Mouse (Mus musculus): ENCODE measurements around the gene Olfr1532-ps1. TPM values are rescaled to one million over a fixed set of nuclear protein-coding genes. Genes with fewer than 3 reads are reported as not detected.
"Not testable (repeated sequence)": the region's sequence is repeated elsewhere in the genome, so short reads cannot be mapped to it uniquely, and the experiment has no call there.

Gene Olfr1532-ps1
- not detected for polyA plus RNA-seq (2017; shearing (Covaris generic))

GRCm38 (mm10) chr7:106907676-106908075, at the start of gene Olfr1532-ps1:
TSS of gene Olfr1532-ps1 (plus strand) at chr7:106908001.
- ATAC-seq = no peak

- ATAC-seq = no peak
Observed at GRCm38 (mm10) chr7:106862885-106863284, 44.9 kb upstream of the Olfr1532-ps1 start, which contains the start of gene Olfr704. TSS of gene Olfr704 (plus strand) at chr7:106863185.

GRCm38 (mm10) chr7:106876791-106877190, 31.0 kb upstream of the Olfr1532-ps1 start, which contains the start of gene Olfr705:
TSS of gene Olfr705 (minus strand) at chr7:106876891.
- no peak for ATAC-seq

GRCm38 (mm10) chr7:106888062-106888461, 19.7 kb upstream of the Olfr1532-ps1 start, which contains the start of gene Olfr706:
TSS of gene Olfr706 (minus strand) at chr7:106888162.
- no peak for ATAC-seq

- not testable (repeated sequence) for ATAC-seq
Observed at GRCm38 (mm10) chr7:106901141-106901540, 6.7 kb upstream of the Olfr1532-ps1 start, which contains the start of gene Olfr707. TSS of gene Olfr707 (minus strand) at chr7:106901241.

GRCm38 (mm10) chr7:106920961-106921360, 13.2 kb downstream of the Olfr1532-ps1 start:
- ATAC-seq = not testable (repeated sequence)

GRCm38 (mm10) chr7:106932119-106932518, 24.3 kb downstream of the Olfr1532-ps1 start, which contains the start of gene Olfr709-ps1:
TSS of gene Olfr709-ps1 (minus strand) at chr7:106932219.
- no peak for ATAC-seq

GRCm38 (mm10) chr7:106948212-106948611, 40.4 kb downstream of the Olfr1532-ps1 start, which contains the start of gene Olfr710:
TSS of gene Olfr710 (minus strand) at chr7:106948312.
- no peak for ATAC-seq

- ATAC-seq = no peak
Observed at GRCm38 (mm10) chr7:106963837-106964236, 56.0 kb downstream of the Olfr1532-ps1 start, which contains the start of gene Olfr6. TSS of gene Olfr6 (minus strand) at chr7:106963937.

Other genes starting within 250 kb of the Olfr1532-ps1 start
- not detected for gene Olfr693, start 227.4 kb upstream of the Olfr1532-ps1 start, polyA plus RNA-seq (2017; shearing (Covaris generic))
- not detected for gene Olfr694, start 216.2 kb upstream of the Olfr1532-ps1 start, polyA plus RNA-seq (2017; shearing (Covaris generic))
- gene Olfr695, start 191.6 kb upstream of the Olfr1532-ps1 start, polyA plus RNA-seq (2017; shearing (Covaris generic)) = not detected
- not detected for gene Olfr697, start 165.6 kb upstream of the Olfr1532-ps1 start, polyA plus RNA-seq (2017; shearing (Covaris generic))
- under 1 TPM in 1 of 2 experiments, not detected in 1; 0.85 TPM for gene Olfr698, start 152.6 kb upstream of the Olfr1532-ps1 start, polyA plus RNA-seq (2017; shearing (Covaris generic))
- gene Olfr699, start 114.8 kb upstream of the Olfr1532-ps1 start, polyA plus RNA-seq (2017; shearing (Covaris generic)) = not detected
- gene Olfr700, start 99.2 kb upstream of the Olfr1532-ps1 start, polyA plus RNA-seq (2017; shearing (Covaris generic)) = not detected
- not detected for gene Olfr701, start 93.9 kb upstream of the Olfr1532-ps1 start, polyA plus RNA-seq (2017; shearing (Covaris generic))
- gene Olfr702, start 74.1 kb upstream of the Olfr1532-ps1 start, polyA plus RNA-seq (2017; shearing (Covaris generic)) = not detected
- not detected for gene Olfr703, start 64.6 kb upstream of the Olfr1532-ps1 start, polyA plus RNA-seq (2017; shearing (Covaris generic))
- gene Olfr704, start 44.8 kb upstream of the Olfr1532-ps1 start, polyA plus RNA-seq (2017; shearing (Covaris generic)) = not detected
- gene Olfr705, start 31.1 kb upstream of the Olfr1532-ps1 start, polyA plus RNA-seq (2017; shearing (Covaris generic)) = not detected
- gene Olfr706, start 19.8 kb upstream of the Olfr1532-ps1 start, polyA plus RNA-seq (2017; shearing (Covaris generic)) = not detected
- gene Olfr707, start 6.8 kb upstream of the Olfr1532-ps1 start, polyA plus RNA-seq (2017; shearing (Covaris generic)) = not detected
- gene Olfr709-ps1, start 24.2 kb downstream of the Olfr1532-ps1 start, polyA plus RNA-seq (2017; shearing (Covaris generic)) = not detected
- gene Olfr710, start 40.3 kb downstream of the Olfr1532-ps1 start, polyA plus RNA-seq (2017; shearing (Covaris generic)) = not detected
- gene Olfr6, start 55.9 kb downstream of the Olfr1532-ps1 start, polyA plus RNA-seq (2017; shearing (Covaris generic)) = under 1 TPM in 1 of 2 experiments, not detected in 1; 0.08 TPM
- not detected for gene Olfr711, start 67.5 kb downstream of the Olfr1532-ps1 start, polyA plus RNA-seq (2017; shearing (Covaris generic))
- gene Olfr2, start 98.1 kb downstream of the Olfr1532-ps1 start, polyA plus RNA-seq (2017; shearing (Covaris generic)) = not detected
- not detected for gene Olfr713, start 123.2 kb downstream of the Olfr1532-ps1 start, polyA plus RNA-seq (2017; shearing (Covaris generic))
- not detected for gene Olfr714, start 163.0 kb downstream of the Olfr1532-ps1 start, polyA plus RNA-seq (2017; shearing (Covaris generic))
- not detected for gene Olfr17, start 185.2 kb downstream of the Olfr1532-ps1 start, polyA plus RNA-seq (2017; shearing (Covaris generic))
- gene Olfr715b, start 202.4 kb downstream of the Olfr1532-ps1 start, polyA plus RNA-seq (2017; shearing (Covaris generic)) = not detected
- not detected for gene Olfr715, start 223.1 kb downstream of the Olfr1532-ps1 start, polyA plus RNA-seq (2017; shearing (Covaris generic))
- under 1 TPM in 1 of 2 experiments, not detected in 1; 0.12 TPM for gene Olfr716, start 230.3 kb downstream of the Olfr1532-ps1 start, polyA plus RNA-seq (2017; shearing (Covaris generic))